Mouse (Mus musculus) CH12.LX (cell line): ENCODE data around the gene 4931429L15Rik. TPM values are rescaled to one million over a fixed set of nuclear protein-coding genes. Genes with fewer than 3 reads are reported as not detected.
A peak's percentile ranks its signal among the peaks of the same experiment; 100 is the strongest.
"Not testable (repeated sequence)": the region's sequence is repeated elsewhere in the genome, so short reads cannot be mapped to it uniquely, and the experiment has no call there.

ENCODE experiments used
- DNase-seq: peaks from one replicate; pipeline ENCODE4 v3.0.0-alpha.2; 2013; ENCODE audit errors: extremely low read depth
- H3K27ac ChIP-seq: 2 replicates; pipeline ENCODE4 v1.5.1; 2012; ENCODE audit warnings: low read depth, mild to moderate bottlenecking, control low read depth, moderate library complexity; ENCODE audit not compliant: insufficient read depth
- H3K27me3 ChIP-seq: replicated peaks from 2 replicates; pipeline ENCODE3; 2012; ENCODE audit warnings: inconsistent platforms
- H3K36me3 ChIP-seq, 2 experiments: replicated peaks in 1 of 2; 2 replicates each; pipeline versions ENCODE3 to v1.6.1; 2012; ENCODE audit warnings: inconsistent platforms in 1 of 2, low read length in 1 of 2, mild to moderate bottlenecking in 1 of 2, mixed read lengths in 1 of 2, moderate library complexity in 1 of 2; ENCODE audit not compliant: control insufficient read depth in 1 of 2, insufficient read depth in 1 of 2
- H3K4me1 ChIP-seq, 2 experiments: 2 replicates each; pipeline ENCODE4 v1.6.1; 2012; ENCODE audit warnings: inconsistent platforms in 1 of 2, moderate library complexity in 1 of 2; ENCODE audit not compliant: insufficient read depth in 2 of 2, control insufficient read depth in 1 of 2
- H3K4me2 ChIP-seq: 2 replicates; pipeline ENCODE4 v1.6.1; 2012; ENCODE audit warnings: low read depth, mild to moderate bottlenecking, control low read depth; ENCODE audit not compliant: poor library complexity, insufficient read depth, severe bottlenecking
- H3K4me3 ChIP-seq, 3 experiments: fragments of 150-350 bp in 1 of 3; sonication (generic) in 1 of 3; replicated peaks in 1 of 3; 2 replicates each; pipeline versions ENCODE3 to v1.5.1; 2011 to 2012; ENCODE audit warnings: low read depth in 2 of 3, low read length in 2 of 3, mild to moderate bottlenecking in 2 of 3, moderate library complexity in 2 of 3, control low read depth in 1 of 3, improper control_type of control experiment in 1 of 3, inconsistent platforms in 1 of 3, mixed read lengths in 1 of 3; ENCODE audit not compliant: poor library complexity in 1 of 3
- H3K79me2 ChIP-seq: replicated peaks from 2 replicates; pipeline ENCODE4 v1.6.1; 2012; ENCODE audit warnings: mild to moderate bottlenecking, moderate library complexity; ENCODE audit not compliant: control insufficient read depth, poor library complexity, insufficient read depth, severe bottlenecking; ENCODE audit errors: extremely low read depth
- H3K9ac ChIP-seq: 2 replicates; pipeline ENCODE4 v1.6.1; 2012; ENCODE audit warnings: low read depth, mild to moderate bottlenecking, control low read depth, moderate library complexity; ENCODE audit not compliant: insufficient read depth
- H3K9me3 ChIP-seq: replicated peaks from 2 replicates; pipeline ENCODE3; 2012; ENCODE audit warnings: low read length, inconsistent platforms, mixed read lengths
- CHD1 ChIP-seq: IDR thresholded peaks from 2 replicates; pipeline ENCODE4 v1.6.1; 2012; ENCODE audit warnings: low read depth, low read length, improper control_type of control experiment, inconsistent platforms
- CHD2 ChIP-seq: IDR thresholded peaks from 2 replicates; pipeline ENCODE4 v1.6.1; 2011; ENCODE audit warnings: low read length, improper control_type of control experiment
- ELF1 ChIP-seq: IDR thresholded peaks from 2 replicates; pipeline ENCODE4 v1.6.1; 2014; ENCODE audit warnings: low read depth, mild to moderate bottlenecking, inconsistent platforms, low read length, improper control_type of control experiment
- EP300 ChIP-seq: IDR thresholded peaks from 2 replicates; pipeline ENCODE4 v1.6.1; 2011; ENCODE audit warnings: low read length, improper control_type of control experiment
- ETS1 ChIP-seq: conservative IDR thresholded peaks from 2 replicates; pipeline ENCODE4 v1.6.1; 2012; ENCODE audit warnings: low read depth, mild to moderate bottlenecking, inconsistent platforms, low read length, improper control_type of control experiment, moderate library complexity
- HCFC1 ChIP-seq: IDR thresholded peaks from 2 replicates; pipeline ENCODE4 v1.6.1; 2012; ENCODE audit warnings: low read depth, mild to moderate bottlenecking, inconsistent platforms, low read length, improper control_type of control experiment
- IRF4 ChIP-seq: IDR thresholded peaks from 2 replicates; pipeline ENCODE4 v1.6.1; 2014; ENCODE audit warnings: low read depth, mild to moderate bottlenecking, inconsistent platforms, low read length, improper control_type of control experiment
- JUND ChIP-seq: conservative IDR thresholded peaks from 2 replicates; pipeline ENCODE4 v1.6.1; 2011; ENCODE audit warnings: low read depth, low read length, improper control_type of control experiment
- KAT2A ChIP-seq: IDR thresholded peaks from 2 replicates; pipeline ENCODE4 v1.6.1; 2012; ENCODE audit warnings: low read length, improper control_type of control experiment, inconsistent platforms; ENCODE audit not compliant: insufficient replicate concordance
- MAFK ChIP-seq: IDR thresholded peaks from 2 replicates; pipeline ENCODE4 v1.6.1; 2011; ENCODE audit warnings: low read length, improper control_type of control experiment; ENCODE audit not compliant: insufficient replicate concordance
- MAX ChIP-seq: IDR thresholded peaks from 2 replicates; pipeline ENCODE4 v1.6.1; 2011; ENCODE audit warnings: low read length, improper control_type of control experiment
- MAZ ChIP-seq: IDR thresholded peaks from 2 replicates; pipeline ENCODE4 v1.6.1; 2012; ENCODE audit warnings: low read depth, mild to moderate bottlenecking, inconsistent platforms, low read length, improper control_type of control experiment, moderate library complexity
- MYC ChIP-seq: IDR thresholded peaks from 2 replicates; pipeline ENCODE4 v1.6.1; 2011; ENCODE audit warnings: low read depth, mild to moderate bottlenecking, improper control_type of control experiment, low read length
- NELFE ChIP-seq: IDR thresholded peaks from 2 replicates; pipeline ENCODE4 v1.6.1; 2011; ENCODE audit warnings: low read depth, low read length, improper control_type of control experiment
- POLR2AphosphoS2 ChIP-seq: IDR thresholded peaks from 2 replicates; pipeline ENCODE4 v1.6.1; 2011; ENCODE audit warnings: low read depth, low read length, improper control_type of control experiment
- RCOR1 ChIP-seq: conservative IDR thresholded peaks from 2 replicates; pipeline ENCODE4 v1.6.1; 2012; ENCODE audit warnings: low read depth, mild to moderate bottlenecking, inconsistent platforms, low read length, improper control_type of control experiment
- SMC3 ChIP-seq: IDR thresholded peaks from 2 replicates; pipeline ENCODE4 v1.6.1; 2011; ENCODE audit warnings: low read depth, low read length, improper control_type of control experiment
- TBP ChIP-seq: conservative IDR thresholded peaks from 2 replicates; pipeline ENCODE4 v1.6.1; 2011; ENCODE audit warnings: low read depth, low read length, improper control_type of control experiment
- TCF12 ChIP-seq: IDR thresholded peaks from 2 replicates; pipeline ENCODE4 v1.6.1; 2014; ENCODE audit warnings: low read depth, mild to moderate bottlenecking, inconsistent platforms, low read length, improper control_type of control experiment
- USF2 ChIP-seq: conservative IDR thresholded peaks from 2 replicates; pipeline ENCODE4 v1.6.1; 2011; ENCODE audit warnings: low read depth, low read length, improper control_type of control experiment
- ZC3H11A ChIP-seq: IDR thresholded peaks from 2 replicates; pipeline ENCODE4 v1.6.1; 2012; ENCODE audit warnings: low read depth, mild to moderate bottlenecking, inconsistent platforms, low read length, improper control_type of control experiment
- ZKSCAN1 ChIP-seq: IDR thresholded peaks from 2 replicates; pipeline ENCODE4 v1.6.1; 2012; ENCODE audit warnings: low read depth, inconsistent platforms, low read length, improper control_type of control experiment, borderline replicate concordance
- ZMIZ1 ChIP-seq: IDR thresholded peaks from 2 replicates; pipeline ENCODE4 v1.6.1; 2012; ENCODE audit warnings: low read depth, mild to moderate bottlenecking, inconsistent platforms, low read length, improper control_type of control experiment
- ZNF384 ChIP-seq: IDR thresholded peaks from 2 replicates; pipeline ENCODE4 v1.6.1; 2012; ENCODE audit warnings: low read depth, low read length, improper control_type of control experiment, inconsistent platforms
- dilution Hi-C: fragments of 300-500 bp; cut with MboI; formaldehyde crosslinking; loops from 2 replicates; pipeline ENCODE4 v1.14.3; 2020; ENCODE audit warnings: low sequenced_read_pairs; ENCODE audit not compliant: extremely low pct_unique_long_range_greater_than_20kb, extremely low pct_ligation_motif_present
- in situ Hi-C: fragments of 300-500 bp; cut with MboI; formaldehyde crosslinking; loops from 3 replicates; pipeline ENCODE4 v1.14.3; 2019; ENCODE audit warnings: low sequenced_read_pairs, low pct_ligation_motif_present, low pct_unique_long_range_greater_than_20kb, mixed read lengths
- polyA plus RNA-seq: library from polyadenylated mRNA; unstranded; fragments of >175 nt; gene quantifications from 2 replicates; pipeline ENCODE4 v1.2.1, GENCODE M21; 2012; ENCODE audit warnings: low read depth; ENCODE audit not compliant: insufficient read length
- total RNA-seq, 2 experiments: library from RNA; depleted of rRNA; stranded (reverse); fragments of 300-350 nt in 1 of 2; fragments of >200 nt in 1 of 2; gene quantifications; 2 replicates each; pipeline ENCODE4 v1.2.3; 2012 to 2014

Gene 4931429L15Rik
- total and polyA plus RNA-seq, 3 experiments, result not detected

DNA sequence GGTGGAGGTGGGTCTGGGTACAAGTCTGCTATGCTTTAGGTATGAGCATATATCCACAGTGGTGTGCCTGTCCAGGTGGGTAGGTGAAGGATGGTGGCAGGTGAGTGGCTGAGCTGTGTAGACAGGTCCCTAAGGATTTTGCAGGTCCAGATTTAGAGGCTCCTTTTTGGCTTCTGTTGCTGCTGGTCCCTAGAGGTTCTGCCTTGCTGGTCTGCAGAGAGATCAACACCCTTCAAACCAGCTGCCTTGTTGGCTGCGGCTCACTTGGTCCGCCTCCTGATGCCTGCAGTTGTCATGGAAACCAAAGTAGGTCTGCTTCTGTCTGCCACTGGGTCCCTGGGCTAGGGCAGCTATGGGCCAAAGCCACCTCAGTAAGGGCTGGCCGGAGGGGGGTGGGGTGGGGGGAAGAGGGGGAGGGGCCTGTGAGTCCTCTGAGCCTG, 18.1 kb upstream of the 4931429L15Rik start:
- H3K9me3 ChIP-seq, result no peaks in the 10 kb centered on the region
- H3K4me1 ChIP-seq, result peaks cover 0 to 24% of the 10 kb centered on the region in 2 experiments; a peak in 2 of 4 replicates
- H3K27me3 ChIP-seq, result peaks cover 24% of the 10 kb centered on the region
- TF ChIP-seq MYC (no peak), ZC3H11A (no peak), HCFC1 (no peak), ZNF384 (no peak), TBP (no peak), SMC3 (no peak), ELF1 (no peak), KAT2A (no peak), IRF4 (no peak), MAX (no peak), JUND (no peak), CHD2 (no peak), POLR2AphosphoS2 (no peak), RCOR1 (no peak), USF2 (no peak)
- TF ChIP-seq, all 38 proteins: peak for 0
- Histone ChIP-seq H3K27ac (no peak overlapping the region), H3K36me3 (no peaks in the 10 kb centered on the region), H3K79me2 (no peaks in the 10 kb centered on the region), H3K4me3 (no peak overlapping the region), H3K9ac (no peak overlapping the region), H3K4me2 (peak overlapping the region; percentile 22; the same call in 1 of the 2 replicates)
- in situ Hi-C loops, result no loop called here
- peak; percentile 54 for DNase-seq
- dilution Hi-C loops, result no loop called here

DNA sequence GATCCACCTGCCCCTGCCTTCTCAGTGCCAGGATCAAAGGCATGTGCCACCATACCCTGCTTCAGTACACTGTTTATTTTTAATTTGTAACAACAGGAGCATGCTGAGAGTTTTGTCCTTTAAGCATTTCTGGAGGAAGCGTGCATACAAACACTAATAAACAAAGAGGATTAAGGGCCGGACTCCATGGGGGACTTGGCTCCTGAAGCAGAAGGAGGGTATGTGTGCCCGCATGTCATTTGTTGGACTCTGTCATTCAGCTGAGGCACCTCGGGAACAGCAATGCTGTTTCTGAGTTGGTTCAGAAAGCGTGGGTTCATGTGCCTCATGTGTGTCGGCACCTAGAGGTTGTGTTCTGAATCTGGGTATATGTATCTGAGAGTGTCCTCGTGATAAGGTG, 17.5 kb upstream of the 4931429L15Rik start:
- in situ Hi-C loops, result no loop called here
- TF ChIP-seq ELF1 (no peak), MAFK (no peak), EP300 (no peak), SMC3 (no peak), ZKSCAN1 (no peak), USF2 (no peak), ETS1 (no peak), CHD1 (no peak), IRF4 (no peak), NELFE (no peak), MAZ (no peak), TCF12 (no peak), JUND (no peak), ZMIZ1 (no peak), RCOR1 (no peak)
- peaks cover 0 to 24% of the 10 kb centered on the region in 2 experiments; a peak in 2 of 4 replicates for H3K4me1 ChIP-seq
- H3K27me3 ChIP-seq, result peaks cover 29% of the 10 kb centered on the region
- H3K36me3 ChIP-seq, result no peaks in the 10 kb centered on the region
- no peaks in the 10 kb centered on the region for H3K79me2 ChIP-seq
- no peak for DNase-seq
- no peak overlapping the region for H3K27ac ChIP-seq
- no peak overlapping the region for H3K9ac ChIP-seq
- dilution Hi-C loops, result no loop called here
- no peak overlapping the region for H3K4me2 ChIP-seq
- H3K9me3 ChIP-seq, result no peaks in the 10 kb centered on the region
- no peak overlapping the region for H3K4me3 ChIP-seq

DNA sequence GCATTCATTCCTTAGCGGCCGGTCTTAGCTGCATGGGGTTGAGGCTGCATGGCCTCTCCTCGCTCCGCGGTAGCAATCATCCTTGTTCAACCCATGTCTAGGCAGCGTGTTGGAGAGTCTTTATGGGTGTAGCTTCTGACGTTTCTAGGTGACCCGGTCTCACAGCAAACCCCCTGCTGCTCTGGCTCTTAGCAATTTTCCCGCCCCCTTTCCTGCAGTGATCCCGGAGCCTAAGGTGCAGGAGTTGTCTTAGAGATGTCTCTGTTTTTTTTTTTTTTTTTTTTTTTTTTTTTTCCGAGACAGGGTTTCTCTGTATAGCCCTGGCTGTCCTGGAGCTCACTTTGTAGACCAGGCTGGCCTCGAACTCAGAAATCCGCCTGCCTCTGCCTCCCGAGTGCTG, 16.5 kb upstream of the 4931429L15Rik start:
- H3K4me3 ChIP-seq, H3K9ac ChIP-seq, H3K9me3 ChIP-seq, H3K27ac ChIP-seq, dilution Hi-C loops, DNase-seq, H3K4me2 ChIP-seq, H3K36me3 ChIP-seq, in situ Hi-C loops, H3K79me2 ChIP-seq: not testable (repeated sequence)
- Histone ChIP-seq H3K27me3 (peaks cover 29% of the 10 kb centered on the region), H3K4me1 (peaks cover 0 to 24% of the 10 kb centered on the region in 2 experiments; a peak in 2 of 4 replicates)
